Mouse (Mus musculus): Measurements from ENCODE around the gene Muc3a. TPM values are rescaled to one million over a fixed set of nuclear protein-coding genes. Genes with fewer than 3 reads are reported as not detected.

Gene Muc3a
- polyA plus RNA-seq, 1 experiment: 27.1 TPM

DNA sequence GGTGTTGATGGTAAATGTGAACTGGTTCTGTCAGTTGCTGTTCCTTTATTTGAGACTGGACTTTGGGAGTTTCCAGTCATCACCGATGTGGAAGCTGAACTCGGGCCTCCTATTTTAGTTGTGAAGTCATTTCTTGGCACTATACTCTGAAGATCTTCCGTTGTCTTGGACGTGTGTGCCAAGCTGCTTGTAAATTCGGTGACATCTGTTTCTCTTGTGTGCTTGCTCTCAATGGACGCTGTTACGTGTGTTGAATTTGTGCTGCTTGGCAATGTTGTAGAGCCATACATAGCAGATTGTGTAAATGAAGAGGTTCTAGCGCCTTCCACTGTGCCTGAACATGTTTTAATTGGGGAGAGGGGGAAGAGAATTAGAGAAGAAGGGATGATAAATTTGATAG is 26.8 kb downstream of the Muc3a start:
- DNase-seq: no peak
- no peaks in the 10 kb centered on the region for H3K4me1 ChIP-seq (ENCODE audit: control insufficient read depth, insufficient read depth, low read length)
- WGBS: 5% methylated on average over 8 of the region's 8 CpGs
- H3K27ac ChIP-seq (ENCODE audit: insufficient read depth, low read length): no peak overlapping the region
- no peaks in the 10 kb centered on the region for H3K27me3 ChIP-seq (ENCODE audit: control insufficient read depth, insufficient read depth, low read length)
- TF ChIP-seq CTCF (IDR thresholded peaks at IDR 0.05; ENCODE audit: borderline replicate concordance, insufficient read depth, low read depth, low read length) (no peak), POLR2A (IDR thresholded peaks at IDR 0.05; ENCODE audit: borderline replicate concordance, insufficient read depth, low read length) (no peak)
- H3K4me3 ChIP-seq (replicated peaks; ENCODE audit: insufficient read depth, low read depth, low read length): no peak overlapping the region

DNA sequence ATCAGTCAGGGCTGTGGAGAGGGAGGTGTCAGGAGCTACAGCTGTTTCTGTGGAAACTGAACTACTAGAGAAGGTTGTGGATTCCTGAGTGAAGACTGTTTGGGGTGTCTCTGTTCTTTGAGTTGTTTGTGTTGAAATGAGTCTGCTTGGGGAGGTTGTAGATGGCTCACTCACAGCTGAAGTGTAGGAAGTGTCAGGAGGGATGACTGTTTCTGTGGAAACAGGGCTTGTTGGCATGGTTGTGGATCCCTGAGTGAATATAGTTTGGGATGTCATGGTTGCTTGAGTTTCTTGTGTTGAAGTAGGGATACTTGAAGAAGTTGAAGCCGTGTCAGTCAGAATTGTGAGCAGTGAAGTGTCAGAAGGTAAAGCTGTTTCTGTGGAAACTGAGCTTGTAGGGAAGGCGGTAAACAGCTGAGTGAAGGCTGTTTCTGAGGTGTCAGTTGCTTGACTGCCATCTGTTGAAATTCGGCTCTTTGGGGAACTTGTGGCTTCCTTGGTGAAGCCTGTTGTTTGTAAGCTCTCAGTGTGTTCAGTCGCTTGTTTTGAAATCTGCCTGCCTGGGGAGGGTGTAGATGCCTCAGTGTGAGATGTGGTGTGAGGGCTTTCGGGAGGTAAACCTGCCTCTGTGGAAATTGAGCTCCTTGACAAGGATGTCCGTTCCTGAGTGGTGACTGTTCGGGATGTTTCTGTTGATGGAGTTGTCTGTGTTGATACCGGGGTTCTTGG is 32.4 kb downstream of the Muc3a start:
- no peak for DNase-seq

DNA sequence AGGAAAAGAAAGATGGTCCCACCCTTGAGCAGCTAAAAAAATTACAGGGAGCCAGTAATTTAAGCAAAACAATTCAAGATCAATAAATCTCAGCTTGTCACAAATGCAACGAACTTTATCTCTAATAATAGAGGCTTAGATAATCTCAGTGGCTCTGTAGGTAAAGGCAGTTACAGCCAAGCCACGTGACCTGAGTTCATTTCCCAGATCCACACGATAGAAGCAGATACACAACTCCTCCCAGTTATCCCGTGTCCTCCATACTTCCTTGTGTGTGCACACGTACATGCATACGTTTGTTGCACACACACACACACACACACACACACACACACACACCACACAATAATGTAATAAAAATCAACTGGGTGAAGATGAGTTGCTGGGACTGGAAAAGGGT is 38.2 kb downstream of the Muc3a start:
- Histone ChIP-seq H3K27me3 (ENCODE audit: control insufficient read depth, insufficient read depth, low read length) (no peaks in the 10 kb centered on the region; the same call in 1 of the 2 replicates), H3K27ac (ENCODE audit: insufficient read depth, low read length) (no peak overlapping the region), H3K4me3 (replicated peaks; ENCODE audit: insufficient read depth, low read depth, low read length) (no peak overlapping the region), H3K4me1 (ENCODE audit: control insufficient read depth, insufficient read depth, low read length) (no peaks in the 10 kb centered on the region)
- TF ChIP-seq CTCF (IDR thresholded peaks at IDR 0.05; ENCODE audit: borderline replicate concordance, insufficient read depth, low read depth, low read length): no peak
- TF ChIP-seq POLR2A (IDR thresholded peaks at IDR 0.05; ENCODE audit: borderline replicate concordance, insufficient read depth, low read length): no peak
- no peak for DNase-seq
- WGBS: 82% methylated on average over 6 of the region's 6 CpGs

More for the DNA sequence above, 32.4 kb downstream of the Muc3a start:
- Histone ChIP-seq H3K4me3 (replicated peaks; ENCODE audit: insufficient read depth, low read depth, low read length) (no peak overlapping the region), H3K27me3 (ENCODE audit: control insufficient read depth, insufficient read depth, low read length) (peaks cover 2% of the 10 kb centered on the region; the same call in 1 of the 2 replicates), H3K27ac (ENCODE audit: insufficient read depth, low read length) (no peak overlapping the region), H3K4me1 (ENCODE audit: control insufficient read depth, insufficient read depth, low read length) (no peaks in the 10 kb centered on the region)
- TF ChIP-seq POLR2A (IDR thresholded peaks at IDR 0.05; ENCODE audit: borderline replicate concordance, insufficient read depth, low read length) (no peak), CTCF (IDR thresholded peaks at IDR 0.05; ENCODE audit: borderline replicate concordance, insufficient read depth, low read depth, low read length) (no peak)
- WGBS: 73% methylated on average over 8 of the region's 8 CpGs

DNA sequence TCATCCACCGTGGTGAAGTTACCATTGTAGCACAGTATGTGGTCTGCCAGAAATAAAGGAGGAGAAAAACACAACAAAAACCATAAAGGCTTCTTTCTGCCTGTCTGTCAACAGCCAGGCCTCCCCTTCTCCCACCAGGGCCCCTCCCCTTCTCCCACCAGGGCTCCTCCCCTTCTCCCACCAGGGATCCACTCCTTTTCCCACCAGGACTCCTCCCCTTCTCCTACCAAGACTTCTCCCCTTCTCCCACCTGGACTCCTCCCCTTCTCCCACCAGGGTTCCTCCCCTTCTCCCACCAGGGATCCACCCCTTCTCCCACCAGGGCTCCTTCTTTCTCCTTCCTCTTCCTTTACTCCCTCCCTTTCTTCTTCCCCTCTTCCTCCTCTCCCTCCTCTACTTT is 39.6 kb downstream of the Muc3a start:
- 3% methylated on average over 1 of the region's 1 CpGs for WGBS
- H3K27ac ChIP-seq (ENCODE audit: insufficient read depth, low read length): no peak overlapping the region
- no peak overlapping the region for H3K4me3 ChIP-seq (replicated peaks; ENCODE audit: insufficient read depth, low read depth, low read length)
- H3K27me3 ChIP-seq (ENCODE audit: control insufficient read depth, insufficient read depth, low read length): no peaks in the 10 kb centered on the region; the same call in 1 of the 2 replicates
- DNase-seq: no peak
- H3K4me1 ChIP-seq (ENCODE audit: control insufficient read depth, insufficient read depth, low read length): no peaks in the 10 kb centered on the region
- TF ChIP-seq CTCF (IDR thresholded peaks at IDR 0.05; ENCODE audit: borderline replicate concordance, insufficient read depth, low read depth, low read length) (no peak), POLR2A (IDR thresholded peaks at IDR 0.05; ENCODE audit: borderline replicate concordance, insufficient read depth, low read length) (no peak)

DNA sequence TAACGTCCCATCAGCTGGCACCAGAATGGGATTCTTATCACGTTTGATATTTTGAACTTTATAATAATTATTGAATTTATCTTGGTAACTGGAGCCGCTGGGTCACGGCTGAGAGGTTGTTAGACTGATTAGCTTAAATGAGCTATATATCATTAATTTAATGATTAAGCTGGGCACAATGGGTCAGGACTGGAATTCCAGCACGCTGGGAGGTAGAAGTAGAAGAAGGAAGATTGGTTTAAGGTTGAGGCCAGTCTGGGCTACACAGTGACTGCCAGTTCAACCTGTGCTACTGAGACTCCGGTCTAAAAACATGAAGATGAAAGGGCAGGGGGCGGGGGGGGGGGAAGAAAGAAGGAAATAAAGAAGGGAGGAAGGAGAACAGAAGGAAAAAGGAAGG is 40.7 kb downstream of the Muc3a start:
- Histone ChIP-seq H3K4me1 (ENCODE audit: control insufficient read depth, insufficient read depth, low read length) (no peaks in the 10 kb centered on the region), H3K27me3 (ENCODE audit: control insufficient read depth, insufficient read depth, low read length) (no peaks in the 10 kb centered on the region; the same call in 1 of the 2 replicates), H3K4me3 (replicated peaks; ENCODE audit: insufficient read depth, low read depth, low read length) (no peak overlapping the region), H3K27ac (ENCODE audit: insufficient read depth, low read length) (no peak overlapping the region)
- TF ChIP-seq CTCF (IDR thresholded peaks at IDR 0.05; ENCODE audit: borderline replicate concordance, insufficient read depth, low read depth, low read length): no peak
- TF ChIP-seq POLR2A (IDR thresholded peaks at IDR 0.05; ENCODE audit: borderline replicate concordance, insufficient read depth, low read length): no peak
- DNase-seq: no peak
- WGBS: 71% methylated on average over 7 of the region's 7 CpGs

DNA sequence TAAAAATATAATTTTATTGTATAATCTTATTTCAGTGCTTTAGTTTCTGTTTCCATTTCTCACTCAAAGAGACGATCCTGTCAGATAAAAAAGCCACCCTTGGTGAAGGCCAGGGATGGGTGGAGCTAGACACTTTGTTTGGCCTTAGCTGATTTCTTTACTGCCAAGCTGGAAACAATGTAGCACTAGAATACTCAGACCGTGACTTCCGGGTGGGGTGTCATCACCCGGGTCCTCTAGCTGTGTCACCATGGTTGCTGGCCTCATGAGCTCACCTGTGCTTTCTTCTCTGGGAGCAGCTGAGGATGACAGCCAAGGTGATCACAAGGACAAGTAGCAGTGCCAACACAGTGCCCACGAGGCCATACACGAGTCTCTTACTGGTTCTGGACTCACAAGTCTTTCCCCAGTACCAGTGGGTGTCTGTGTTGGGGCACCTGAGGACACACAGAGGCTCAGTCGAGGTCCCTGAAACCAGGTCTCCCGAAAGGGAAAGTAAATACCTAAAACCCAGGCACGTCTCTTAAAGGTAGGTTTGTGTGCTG is 41.3 kb downstream of the Muc3a start:
- H3K4me3 ChIP-seq (replicated peaks; ENCODE audit: insufficient read depth, low read depth, low read length): no peak overlapping the region
- DNase-seq: no peak
- TF ChIP-seq POLR2A (IDR thresholded peaks at IDR 0.05; ENCODE audit: borderline replicate concordance, insufficient read depth, low read length) (no peak), CTCF (IDR thresholded peaks at IDR 0.05; ENCODE audit: borderline replicate concordance, insufficient read depth, low read depth, low read length) (no peak)
- H3K27ac ChIP-seq (ENCODE audit: insufficient read depth, low read length): no peak overlapping the region
- no peaks in the 10 kb centered on the region; the same call in 1 of the 2 replicates for H3K27me3 ChIP-seq (ENCODE audit: control insufficient read depth, insufficient read depth, low read length)
- H3K4me1 ChIP-seq (ENCODE audit: control insufficient read depth, insufficient read depth, low read length): no peaks in the 10 kb centered on the region
- WGBS: 62% methylated on average over 9 of the region's 9 CpGs

DNA sequence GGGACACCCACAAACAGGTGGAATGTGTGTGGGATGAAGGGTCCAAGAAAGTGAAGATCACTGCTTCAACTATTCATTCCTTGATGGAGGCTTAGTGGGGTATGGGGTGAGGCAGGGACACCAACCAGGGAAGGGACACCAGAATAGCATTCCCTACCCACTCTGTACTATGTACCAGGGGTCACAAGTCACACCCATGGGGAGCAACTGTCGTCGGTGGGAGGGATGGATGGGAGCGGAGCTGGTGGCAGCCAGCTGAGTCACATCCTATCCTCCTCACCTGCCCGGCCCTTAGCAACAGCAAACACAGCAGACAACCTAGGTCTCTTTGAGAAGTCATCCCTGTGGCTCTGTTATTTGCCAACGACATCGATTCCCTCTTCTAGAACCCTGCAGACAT is 44.6 kb downstream of the Muc3a start:
- WGBS: 61% methylated on average over 6 of the region's 6 CpGs
- Histone ChIP-seq H3K4me3 (replicated peaks; ENCODE audit: insufficient read depth, low read depth, low read length) (no peak overlapping the region), H3K27me3 (ENCODE audit: control insufficient read depth, insufficient read depth, low read length) (no peaks in the 10 kb centered on the region; the same call in 1 of the 2 replicates), H3K27ac (ENCODE audit: insufficient read depth, low read length) (no peak overlapping the region), H3K4me1 (ENCODE audit: control insufficient read depth, insufficient read depth, low read length) (no peaks in the 10 kb centered on the region)
- TF ChIP-seq CTCF (IDR thresholded peaks at IDR 0.05; ENCODE audit: borderline replicate concordance, insufficient read depth, low read depth, low read length) (no peak), POLR2A (IDR thresholded peaks at IDR 0.05; ENCODE audit: borderline replicate concordance, insufficient read depth, low read length) (no peak)
- DNase-seq: no peak

DNA sequence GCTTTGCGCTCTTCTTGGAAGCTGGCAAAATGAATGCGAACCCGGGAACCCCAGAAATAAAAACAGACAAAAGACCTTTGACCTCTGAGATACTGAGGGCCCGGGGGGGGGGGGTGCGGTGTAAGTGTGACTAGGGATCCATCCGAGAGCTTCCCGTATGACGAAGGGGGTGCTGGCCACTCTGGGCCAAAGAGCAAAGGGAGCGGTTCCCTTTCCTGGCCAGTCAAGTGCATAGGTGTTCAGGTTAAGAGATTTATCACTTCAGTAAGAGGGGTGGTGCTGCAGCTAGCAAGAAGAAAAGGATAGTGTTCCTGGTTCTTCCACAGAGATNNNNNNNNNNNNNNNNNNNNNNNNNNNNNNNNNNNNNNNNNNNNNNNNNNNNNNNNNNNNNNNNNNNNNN is 46.2 kb downstream of the Muc3a start:
- no peak for DNase-seq
- Histone ChIP-seq H3K4me1 (ENCODE audit: control insufficient read depth, insufficient read depth, low read length) (no peaks in the 10 kb centered on the region), H3K4me3 (replicated peaks; ENCODE audit: insufficient read depth, low read depth, low read length) (no peak overlapping the region), H3K27ac (ENCODE audit: insufficient read depth, low read length) (no peak overlapping the region), H3K27me3 (ENCODE audit: control insufficient read depth, insufficient read depth, low read length) (no peaks in the 10 kb centered on the region; the same call in 1 of the 2 replicates)
- 83% methylated on average over 9 of the region's 9 CpGs for WGBS
- TF ChIP-seq POLR2A (IDR thresholded peaks at IDR 0.05; ENCODE audit: borderline replicate concordance, insufficient read depth, low read length): no peak
- TF ChIP-seq CTCF (IDR thresholded peaks at IDR 0.05; ENCODE audit: borderline replicate concordance, insufficient read depth, low read depth, low read length): no peak

Measured in cerebellum, adult 2 months (tissue).